In genomic region chr1:168362464-168362863, GRCm38 (mm10) we compare ENCODE assay signal across 13 mouse cellular contexts.
DNase-seq lines count a peak whose midpoint lies in the region; ATAC-seq and TF ChIP-seq lines count a peak whose summit lies in the region.
"Had no signal": no experiment of that assay in that cellular context is flagged by ENCODE, and none has a peak within 500 bp of the region (broad histone marks: within the 10 kb centered on the region; RNA-seq: fewer than 3 reads in every experiment).

No protein-coding gene starts in this region.

- no peak overlapping the region for H3K4me3 ChIP-seq in midbrain, embryonic 13.5 days (replicated peaks)
- H3K4me3 ChIP-seq in midbrain, embryonic 14.5 days (replicated peaks; ENCODE audit: low read depth, low read length) = no peak overlapping the region
- H3K4me3 ChIP-seq in liver, embryonic 12.5 days = no peak overlapping the region
- H3K4me3 ChIP-seq in myocyte = no peak overlapping the region
- H3K4me3 ChIP-seq in hindbrain, postnatal 0 days (ENCODE audit: low read length) = no peak overlapping the region
- H3K4me3 ChIP-seq: heart, embryonic 13.5 days had no signal

- H3K9me3 ChIP-seq in midbrain, embryonic 13.5 days = no peaks in the 10 kb centered on the region
- no peaks in the 10 kb centered on the region for H3K9me3 ChIP-seq in midbrain, embryonic 14.5 days (ENCODE audit: control insufficient read depth, low read length)
- H3K9me3 ChIP-seq in liver, embryonic 12.5 days (replicated peaks) = no peaks in the 10 kb centered on the region
- H3K9me3 ChIP-seq in hindbrain, postnatal 0 days (ENCODE audit: low read length) = no peaks in the 10 kb centered on the region
- H3K9me3 ChIP-seq: heart, embryonic 13.5 days had no signal

- peaks cover 95% of the 10 kb centered on the region for H3K4me1 ChIP-seq in midbrain, embryonic 13.5 days (replicated peaks)
- H3K4me1 ChIP-seq in midbrain, embryonic 14.5 days (ENCODE audit: control insufficient read depth, insufficient read depth, low read length) = peaks cover 71% of the 10 kb centered on the region
- H3K4me1 ChIP-seq in liver, embryonic 12.5 days = peaks cover 16% of the 10 kb centered on the region
- peaks cover 18% of the 10 kb centered on the region for H3K4me1 ChIP-seq in hindbrain, postnatal 0 days (ENCODE audit: insufficient read depth, low read length)

- peak overlapping the region; percentile 20; the same call in 1 of the 2 replicates for H3K27ac ChIP-seq in midbrain, embryonic 13.5 days
- no peak overlapping the region for H3K27ac ChIP-seq in midbrain, embryonic 14.5 days (replicated peaks; ENCODE audit: low read depth, low read length)
- H3K27ac ChIP-seq in liver, embryonic 12.5 days = no peak overlapping the region
- H3K27ac ChIP-seq in hindbrain, postnatal 0 days = no peak overlapping the region
- H3K27ac ChIP-seq: heart, embryonic 13.5 days; liver, embryonic 14.5 days had no signal

- TF ChIP-seq POLR2A in myocyte (IDR thresholded peaks at IDR 0.05; ENCODE audit: insufficient read length, low read depth) = no peak

- no peak overlapping the region for H3ac ChIP-seq in myocyte (ENCODE audit: control insufficient read depth, insufficient read length)

- H3K27me3 ChIP-seq in midbrain, embryonic 13.5 days = no peaks in the 10 kb centered on the region; the same call in 1 of the 2 replicates
- H3K27me3 ChIP-seq in midbrain, embryonic 14.5 days (ENCODE audit: control insufficient read depth, insufficient read depth, low read length) = no peaks in the 10 kb centered on the region
- 0 out of 2 replicates have a peak, but pooled peaks cover 6% of the 10 kb centered on the region for H3K27me3 ChIP-seq in liver, embryonic 12.5 days (replicated peaks)
- H3K27me3 ChIP-seq in myocyte (ENCODE audit: control insufficient read depth, insufficient read depth, insufficient read length) = no peaks in the 10 kb centered on the region
- no peaks in the 10 kb centered on the region for H3K27me3 ChIP-seq in hindbrain, postnatal 0 days (ENCODE audit: insufficient read depth, low read length)
- H3K27me3 ChIP-seq: heart, embryonic 13.5 days had no signal

- no peak overlapping the region for H3K4me2 ChIP-seq in midbrain, embryonic 13.5 days (replicated peaks)
- no peak overlapping the region for H3K4me2 ChIP-seq in midbrain, embryonic 14.5 days (ENCODE audit: low read length)
- no peak overlapping the region for H3K4me2 ChIP-seq in liver, embryonic 12.5 days
- peak overlapping the region; percentile 60 for H3K4me2 ChIP-seq in myocyte (ENCODE audit: low read depth)
- no peak overlapping the region for H3K4me2 ChIP-seq in hindbrain, postnatal 0 days (ENCODE audit: low read depth, low read length)
- H3K4me2 ChIP-seq: heart, embryonic 13.5 days had no signal

- TF ChIP-seq CTCF in hindbrain, postnatal 0 days (IDR thresholded peaks at IDR 0.05; ENCODE audit: low read depth) = no peak

- no peaks in the 10 kb centered on the region for H3K36me3 ChIP-seq in midbrain, embryonic 13.5 days
- H3K36me3 ChIP-seq in midbrain, embryonic 14.5 days (ENCODE audit: control insufficient read depth, insufficient read depth, low read length) = no peaks in the 10 kb centered on the region
- H3K36me3 ChIP-seq in liver, embryonic 12.5 days = no peaks in the 10 kb centered on the region
- no peaks in the 10 kb centered on the region for H3K36me3 ChIP-seq in myocyte (ENCODE audit: control insufficient read depth, insufficient read depth)
- H3K36me3 ChIP-seq in hindbrain, postnatal 0 days (ENCODE audit: insufficient read depth, low read length) = no peaks in the 10 kb centered on the region

- H3K79me2 ChIP-seq in myocyte (ENCODE audit: control insufficient read depth, insufficient read depth) = no peaks in the 10 kb centered on the region

- DNase-seq in midbrain, embryonic 14.5 days = no peak
- DNase-seq in c-Kit-positive CD71-positive TER-119-negative erythroid progenitor cells, embryonic 14.5 days (ENCODE audit: low read depth) = peak; percentile 10
- DNase-seq in hindbrain, postnatal 0 days (ENCODE audit: low spot score) = no peak
- no peak for DNase-seq in thymus, postnatal 36 days
- no peak for DNase-seq in embryo, embryonic 11 days
- DNase-seq: cerebellum, adult 9-11 months; kidney, postnatal 4 days; thymus, adult 18-20 months had no signal

- no peak for ATAC-seq in midbrain, embryonic 13.5 days
- no peak for ATAC-seq in midbrain, embryonic 14.5 days (ENCODE audit: low FRiP score, low TSS enrichment)
- peak; percentile 31; the same call in 1 of the 2 replicates for ATAC-seq in liver, embryonic 12.5 days
- ATAC-seq in hindbrain, postnatal 0 days = no peak

- 66% methylated on average over 10 of the region's 10 CpGs for WGBS in midbrain, embryonic 13.5 days
- 61% methylated on average over 10 of the region's 10 CpGs for WGBS in midbrain, embryonic 14.5 days
- WGBS in liver, embryonic 12.5 days (ENCODE audit: insufficient replicate concordance) = 40% methylated on average over 10 of the region's 10 CpGs
- 59% methylated on average over 10 of the region's 10 CpGs for WGBS in hindbrain, postnatal 0 days

- no peak overlapping the region for H3K9ac ChIP-seq in midbrain, embryonic 13.5 days (replicated peaks)
- H3K9ac ChIP-seq in midbrain, embryonic 14.5 days (replicated peaks; ENCODE audit: low read length) = no peak overlapping the region
- H3K9ac ChIP-seq in liver, embryonic 12.5 days = no peak overlapping the region
- no peak overlapping the region for H3K9ac ChIP-seq in hindbrain, postnatal 0 days (replicated peaks; ENCODE audit: low read length)
- H3K9ac ChIP-seq: heart, embryonic 13.5 days; liver, embryonic 14.5 days had no signal

TF ChIP-seq in myocyte, 11 proteins besides CTCF, POLR2A, EP300 and RAD21:
- TF ChIP-seq MYOD1 (IDR thresholded peaks at IDR 0.05; ENCODE audit: control insufficient read depth in 1 of 3, insufficient read length in 2 of 3, low read depth in 2 of 3) = no peak
- TF ChIP-seq USF1 (IDR thresholded peaks at IDR 0.05; ENCODE audit: low read depth) = no peak
- TF ChIP-seq CEBPB (IDR thresholded peaks at IDR 0.05; ENCODE audit: insufficient read depth, poor library complexity, severe bottlenecking) = peak; percentile 95
